Mouse (Mus musculus): ENCODE data around the gene Col6a5.

Col6a5 gene

GRCm38 (mm10) chr9:105819155-105819709, 141.2 kb downstream of the Col6a5 start:
- no peak for DNase-seq

DNA sequence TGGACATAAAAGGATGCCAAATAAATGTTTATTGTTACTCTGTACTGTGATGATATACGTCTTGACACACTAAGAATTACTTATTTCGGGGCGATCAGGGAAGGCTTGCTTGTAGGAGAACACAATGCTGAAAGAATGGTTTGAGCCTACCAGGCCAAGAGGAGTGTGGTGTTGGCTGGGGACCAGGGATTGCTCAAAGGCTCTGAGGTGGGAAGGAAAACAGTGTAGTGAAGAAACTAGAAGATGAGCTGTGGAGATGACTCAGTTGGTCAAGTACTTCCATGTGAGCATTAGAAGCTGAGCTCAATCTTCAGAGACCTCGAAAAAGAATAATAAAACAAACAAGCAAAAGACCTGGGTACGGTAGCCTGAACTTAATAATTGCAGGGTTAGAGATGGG, 146.0 kb downstream of the Col6a5 start:
- DNase-seq = peak in 1 of 2 experiments; percentile 6

DNA sequence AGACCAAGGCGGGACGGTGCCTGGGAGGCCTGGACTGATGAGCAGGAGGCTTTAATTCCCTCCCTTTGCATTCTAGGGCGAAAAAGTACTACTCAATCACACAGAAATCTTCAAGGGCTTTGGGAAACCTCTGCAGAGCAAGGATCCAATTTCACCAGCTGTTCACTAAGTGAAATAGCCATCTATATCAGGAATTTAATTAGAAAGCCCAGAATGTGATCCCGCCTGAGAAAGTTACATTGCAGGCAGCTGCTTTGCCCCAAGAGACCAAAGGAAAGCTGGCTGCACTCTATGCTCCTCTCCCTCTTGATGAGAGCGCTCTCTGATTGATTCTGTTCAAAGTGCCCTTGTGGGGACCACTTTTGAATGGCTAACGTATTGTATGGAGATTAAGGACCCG, 149.0 kb downstream of the Col6a5 start:
- DNase-seq = no peak

GRCm38 (mm10) chr9:105808920-105809505, 151.4 kb downstream of the Col6a5 start:
- no peak for DNase-seq
